Mouse (Mus musculus): ENCODE measurements at regions not wholly inside any gene's neighbourhood (a gene's known extent, or its start where the extent isn't known, plus 50 kb on each side); places are given as distances from the start of the nearest gene placed in this dataset.

GRCm38 (mm10) chr17:85766556-85766955, 78.5 kb upstream of the Six2 start:
- TF ChIP-seq CTCF (IDR thresholded peaks at IDR 0.05; ENCODE audit: low read depth, low read length): no peak
- TF ChIP-seq EP300 (IDR thresholded peaks at IDR 0.05; ENCODE audit: insufficient read depth, low read depth, low read length): peak; percentile 64; the same call in 1 of the 2 replicates
